Mouse (Mus musculus): ENCODE data around the gene Myadml2.
"Not testable (repeated sequence)": the region's sequence is repeated elsewhere in the genome, so short reads cannot be mapped to it uniquely, and the experiment has no call there.

The Myadml2 gene

DNA sequence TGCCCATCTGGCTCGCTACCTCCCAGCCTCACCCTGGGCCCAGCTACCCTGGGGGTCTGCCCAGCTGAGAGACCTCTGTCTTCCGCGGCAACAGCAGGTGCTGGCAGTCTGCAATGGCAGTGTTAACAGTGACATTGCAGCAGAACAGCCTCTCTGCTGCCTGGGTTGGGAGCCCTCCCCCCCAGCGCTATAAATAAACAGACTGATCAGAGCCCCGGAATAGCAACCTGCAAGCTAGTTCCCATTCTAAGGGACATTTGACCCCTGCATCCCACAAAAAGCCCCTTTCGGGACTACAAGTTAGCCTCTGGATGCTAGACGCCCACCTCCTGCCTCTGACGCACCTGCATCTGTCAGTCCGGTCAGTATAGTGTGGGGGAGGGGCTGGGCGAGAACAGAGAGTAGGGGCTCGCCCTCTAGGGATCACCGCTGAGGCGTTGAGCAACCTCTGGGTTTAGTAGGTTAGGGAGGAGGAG lies at the start of gene Myadml2:
Gene Myadml2 (minus strand): TSS at position 158 of the 476 bp plus-strand sequence.
- DNase-seq (ENCODE audit: low read depth, low spot score), result no peak

DNA sequence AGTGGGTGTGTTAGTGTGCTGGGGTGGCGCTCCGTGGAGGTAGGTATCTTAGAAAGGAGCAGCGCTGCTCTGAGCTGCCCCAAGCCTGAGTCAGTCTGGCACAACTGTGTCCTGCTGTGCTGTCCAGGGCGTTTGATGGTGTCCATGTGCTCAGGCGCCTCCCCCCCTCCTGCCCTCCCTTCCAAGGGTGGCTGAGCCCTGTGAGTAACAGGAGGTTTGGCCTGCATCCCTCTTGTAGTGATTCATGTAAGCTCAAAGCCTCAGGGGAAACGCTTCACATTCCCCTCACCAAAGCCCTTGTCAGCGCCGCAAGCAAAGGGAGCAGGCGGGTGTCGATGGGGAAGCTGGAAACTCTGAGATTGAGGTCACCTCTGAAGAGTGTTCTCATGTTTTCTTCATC lies 49.8 kb upstream of the Myadml2 start:
- no peak for DNase-seq (ENCODE audit: low read depth, low spot score)

DNA sequence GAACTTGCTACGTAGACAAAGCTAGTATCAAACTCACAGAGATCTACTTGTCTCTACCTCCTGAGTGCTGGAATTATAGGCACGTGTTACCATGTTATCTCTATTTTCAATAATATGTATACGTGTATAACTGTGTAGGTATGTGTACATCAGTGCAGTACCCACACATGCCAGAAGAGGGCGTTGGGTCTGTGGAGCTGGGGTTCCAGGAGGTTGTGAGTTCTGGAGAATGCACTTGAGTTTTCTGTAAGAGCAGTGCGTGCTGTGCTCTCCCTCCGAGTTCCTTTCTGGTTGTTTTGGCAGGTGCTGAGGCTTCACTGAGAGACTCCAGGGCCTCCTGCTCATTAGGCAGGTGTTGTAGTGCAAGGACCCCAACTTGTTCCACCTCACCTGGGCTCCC lies 48.6 kb upstream of the Myadml2 start:
- DNase-seq (ENCODE audit: low read depth, low spot score), result no peak

DNA sequence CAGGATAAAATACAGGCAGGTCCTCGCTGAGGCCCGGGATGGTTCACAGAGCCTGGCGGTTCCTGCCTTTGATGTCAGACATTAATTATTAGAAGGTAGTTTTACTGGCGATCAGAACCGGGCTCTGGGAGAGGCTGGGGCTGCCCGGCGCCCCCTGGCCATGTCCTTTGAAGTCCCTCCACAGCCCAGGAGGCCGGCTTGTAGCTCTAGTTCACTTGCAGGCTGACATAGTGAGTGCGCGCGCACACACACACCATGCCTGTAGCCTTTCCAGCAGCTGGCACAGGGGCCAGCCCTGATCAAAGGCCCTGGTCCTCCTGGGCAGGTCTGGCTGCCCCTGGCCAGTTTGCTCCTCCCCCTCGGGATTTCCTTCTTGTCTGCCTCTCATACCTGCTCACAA lies 47.7 kb upstream of the Myadml2 start:
- no peak for DNase-seq (ENCODE audit: low read depth, low spot score)

DNA sequence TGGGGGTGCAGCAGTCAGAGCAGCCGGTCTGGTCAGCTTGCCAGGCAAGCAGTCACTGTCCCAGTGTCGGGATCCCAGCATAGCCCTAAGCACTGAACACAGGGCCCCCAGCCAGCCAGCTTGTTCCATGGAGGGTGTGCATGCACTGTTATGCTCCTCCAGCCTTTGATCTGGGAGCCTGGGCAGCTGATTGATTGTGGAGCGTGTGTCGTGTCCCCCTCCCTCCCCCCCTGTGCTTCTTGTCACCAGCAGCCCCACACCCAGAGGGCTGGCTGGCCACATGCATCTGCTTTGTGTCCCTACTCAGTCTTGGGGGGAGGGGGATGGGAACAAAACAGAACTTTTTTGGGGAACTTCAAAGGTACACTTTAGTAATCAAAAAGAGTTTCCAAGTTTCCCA lies 47.2 kb upstream of the Myadml2 start:
- no peak for DNase-seq (ENCODE audit: low read depth, low spot score)

DNA sequence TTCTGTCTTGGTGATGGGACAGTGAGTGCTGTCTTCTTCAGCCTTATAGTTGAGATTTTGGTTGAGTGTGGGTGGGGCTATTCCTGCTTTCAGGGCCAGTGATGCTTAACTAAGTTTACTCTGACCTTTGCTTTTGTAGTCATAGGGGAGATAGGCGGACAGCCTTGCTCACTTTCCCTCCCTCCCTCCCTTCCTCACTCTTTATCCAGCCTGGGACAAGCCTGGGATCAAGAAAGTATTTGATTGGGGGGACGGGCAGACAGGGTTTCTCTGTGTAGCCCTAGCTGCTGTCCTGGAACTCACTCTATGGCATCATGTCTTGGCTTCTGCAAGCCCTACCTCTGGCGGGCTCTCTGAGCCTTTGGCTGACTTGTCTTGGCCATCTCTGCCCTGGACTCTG lies 45.5 kb upstream of the Myadml2 start:
- DNase-seq (ENCODE audit: low read depth, low spot score), result no peak

DNA sequence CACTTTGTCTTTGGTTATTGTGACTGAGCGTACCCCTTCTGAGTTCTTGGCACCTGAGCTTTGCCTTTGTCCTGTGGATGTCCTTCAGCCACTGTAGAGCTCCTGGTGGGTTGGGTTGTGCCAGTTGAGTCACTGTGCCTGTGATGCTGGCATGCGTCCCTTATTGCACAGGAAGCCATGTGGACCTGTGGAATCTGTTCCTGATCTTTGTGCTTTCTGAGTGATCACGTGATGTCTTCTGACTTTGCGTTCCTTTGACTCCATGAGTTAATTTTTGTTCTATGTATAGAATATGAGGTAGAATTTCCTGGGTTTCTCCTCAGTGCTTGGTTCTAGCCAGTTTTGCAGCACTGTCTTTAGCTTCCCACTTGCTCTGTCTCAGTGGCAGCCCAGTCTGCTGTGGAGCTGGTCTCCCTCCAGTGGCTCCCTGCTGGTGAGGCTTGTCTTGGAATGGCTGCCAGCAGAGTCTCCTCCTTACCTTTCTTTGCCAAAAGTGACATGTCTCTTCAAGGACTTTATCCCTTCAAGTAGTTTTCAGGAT lies 44.6 kb upstream of the Myadml2 start:
- DNase-seq (ENCODE audit: low read depth, low spot score), result no peak

DNA sequence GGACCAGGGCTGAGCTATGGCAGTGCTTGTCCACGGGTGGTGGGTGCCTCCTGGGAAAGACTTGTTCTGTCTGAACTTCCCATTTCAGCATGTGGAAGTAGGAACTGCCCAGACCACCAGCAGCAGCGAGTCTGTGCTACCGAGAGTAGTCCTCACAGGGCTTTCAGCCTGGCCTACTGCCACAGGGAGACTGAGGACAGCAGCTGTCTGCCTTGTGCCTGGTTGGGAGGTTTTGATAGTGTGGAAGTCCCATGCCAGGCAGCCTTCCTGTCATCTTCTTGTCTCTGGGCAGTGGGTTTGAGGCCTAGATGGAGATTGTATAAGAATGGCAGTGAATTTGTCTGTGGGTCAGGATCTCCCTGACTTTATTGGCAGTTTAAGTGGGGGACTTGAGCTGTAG lies 41.4 kb upstream of the Myadml2 start:
- DNase-seq (ENCODE audit: low read depth, low spot score), result no peak

DNA sequence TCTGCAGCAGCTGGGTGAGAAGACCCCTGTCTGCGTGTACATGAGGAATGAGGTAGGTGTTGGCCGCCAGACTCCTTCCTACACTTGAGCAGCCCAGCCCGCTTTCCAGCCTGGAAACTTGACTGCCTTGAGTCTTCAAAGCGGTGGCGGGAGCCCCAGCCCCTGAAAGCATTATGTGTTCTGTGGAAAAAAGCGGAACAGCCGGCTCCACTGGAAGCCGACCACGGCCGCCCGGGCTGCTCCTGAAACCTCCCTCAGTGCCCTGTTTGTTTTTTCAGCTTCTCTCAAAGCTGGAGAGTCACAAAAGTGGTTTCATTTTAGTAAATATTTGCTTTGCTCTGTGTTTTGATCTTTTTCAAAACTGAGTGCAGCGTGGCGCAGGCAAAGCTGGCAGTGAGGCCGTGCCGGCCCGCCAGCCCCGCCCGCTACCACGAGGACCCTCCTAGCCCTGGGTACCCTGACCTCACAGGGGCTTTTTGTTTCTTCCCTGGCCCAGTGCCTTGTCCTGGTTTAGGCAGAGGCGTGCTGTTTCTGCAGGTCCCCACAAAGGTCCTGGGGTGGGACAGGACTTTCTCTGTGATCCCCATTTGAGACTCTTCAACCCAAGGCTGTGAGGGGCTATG lies 38.8 kb upstream of the Myadml2 start:
- DNase-seq (ENCODE audit: low read depth, low spot score), result no peak

DNA sequence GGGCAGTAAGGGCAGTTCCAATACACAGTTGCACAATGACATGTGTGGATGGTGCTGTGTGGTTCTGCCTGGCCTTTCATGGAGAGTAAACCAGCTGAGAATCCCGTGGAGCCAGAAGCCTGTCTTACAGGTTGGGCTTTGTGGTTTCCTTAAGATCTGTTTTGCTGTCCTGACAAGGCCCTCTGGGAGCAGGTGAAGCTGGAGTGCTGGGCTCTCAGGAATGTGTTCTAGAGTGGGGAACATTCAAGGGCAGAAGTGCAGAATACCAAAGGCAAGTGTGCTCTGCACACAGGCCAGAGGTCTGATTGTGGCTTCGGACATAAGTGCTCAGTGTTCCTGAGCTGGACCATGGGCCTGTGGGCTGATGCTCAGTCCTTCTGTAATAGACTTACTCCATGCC lies 36.7 kb upstream of the Myadml2 start:
- DNase-seq (ENCODE audit: low read depth, low spot score), result no peak

DNA sequence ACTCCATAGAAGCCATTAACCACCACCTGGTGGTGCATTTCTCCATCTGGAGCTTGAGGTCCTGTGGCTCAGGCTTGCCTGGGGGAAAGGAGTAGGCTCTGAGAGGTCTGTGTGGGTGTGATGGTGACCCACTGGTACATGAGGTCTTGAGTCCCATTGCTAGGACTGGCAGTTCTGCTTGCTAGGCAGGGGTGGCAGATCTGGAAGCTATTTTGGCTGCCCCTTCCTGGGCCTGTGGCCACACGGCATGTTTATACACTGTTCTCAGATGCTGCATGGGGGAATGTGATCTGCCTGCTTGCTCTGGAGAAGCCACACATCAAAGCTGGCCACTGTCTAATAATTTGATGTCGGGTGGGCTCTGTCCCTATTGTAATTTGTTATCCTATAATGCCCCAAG lies 36.1 kb upstream of the Myadml2 start:
- no peak for DNase-seq (ENCODE audit: low read depth, low spot score)

DNA sequence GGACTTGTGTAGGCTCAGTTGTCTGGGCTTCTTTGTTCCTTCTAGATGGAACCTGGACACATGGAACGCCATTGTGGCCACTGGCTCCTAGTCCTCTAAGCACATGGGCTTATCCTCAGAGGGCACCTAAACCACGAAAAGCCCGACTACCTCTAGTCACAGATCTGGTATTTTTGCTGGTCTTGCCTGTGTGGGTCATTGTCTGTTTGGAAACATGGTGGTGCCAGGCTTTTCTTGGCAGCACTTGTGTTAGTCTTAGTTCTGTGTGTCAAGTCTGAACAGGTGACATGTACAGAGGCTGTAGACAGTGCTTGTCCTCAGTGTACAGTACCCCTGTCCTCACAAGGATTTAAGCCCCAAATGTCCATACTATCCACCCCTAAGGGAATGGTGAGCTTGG lies 35.6 kb upstream of the Myadml2 start:
- DNase-seq (ENCODE audit: low read depth, low spot score), result no peak

DNA sequence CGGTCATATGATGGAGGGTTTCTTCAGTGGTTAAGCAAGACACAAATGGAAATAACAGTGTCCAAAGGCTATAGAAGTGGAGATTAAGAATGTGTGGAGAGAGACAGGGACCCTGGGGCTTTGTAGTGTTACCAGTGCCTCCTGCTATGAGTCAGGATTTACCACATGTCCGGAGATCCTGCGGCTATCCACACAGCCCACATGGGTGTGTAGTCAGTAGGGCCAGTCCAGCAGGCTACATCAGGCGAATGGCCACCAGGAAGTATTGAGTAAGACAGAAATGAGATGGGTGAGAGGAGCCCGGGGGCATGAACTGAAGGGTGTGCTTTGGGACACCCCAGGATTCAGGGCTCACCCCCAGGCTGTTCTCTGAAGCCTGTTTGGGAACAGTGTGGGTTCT lies 34.7 kb upstream of the Myadml2 start:
- DNase-seq (ENCODE audit: low read depth, low spot score), result no peak

DNA sequence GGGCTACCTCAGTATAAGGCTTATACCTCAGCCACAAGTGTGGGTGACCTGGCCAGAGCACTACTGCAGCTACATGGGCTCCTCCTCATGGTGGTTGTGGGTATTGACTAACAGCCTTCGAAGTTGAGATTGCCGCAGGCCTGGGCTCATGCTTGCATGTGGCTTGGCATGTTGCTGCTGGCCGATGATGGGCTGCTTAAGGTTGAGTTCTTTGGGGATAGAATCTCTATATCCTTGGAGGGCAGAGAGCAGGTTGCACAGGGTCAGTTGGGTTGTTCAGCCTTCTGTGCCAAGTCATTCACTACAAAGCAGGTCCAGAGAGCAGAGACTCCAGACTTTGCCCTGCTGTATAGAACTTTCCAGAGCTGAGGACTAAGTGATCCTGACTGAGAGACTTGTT lies 32.0 kb upstream of the Myadml2 start:
- no peak for DNase-seq (ENCODE audit: low read depth, low spot score)

DNA sequence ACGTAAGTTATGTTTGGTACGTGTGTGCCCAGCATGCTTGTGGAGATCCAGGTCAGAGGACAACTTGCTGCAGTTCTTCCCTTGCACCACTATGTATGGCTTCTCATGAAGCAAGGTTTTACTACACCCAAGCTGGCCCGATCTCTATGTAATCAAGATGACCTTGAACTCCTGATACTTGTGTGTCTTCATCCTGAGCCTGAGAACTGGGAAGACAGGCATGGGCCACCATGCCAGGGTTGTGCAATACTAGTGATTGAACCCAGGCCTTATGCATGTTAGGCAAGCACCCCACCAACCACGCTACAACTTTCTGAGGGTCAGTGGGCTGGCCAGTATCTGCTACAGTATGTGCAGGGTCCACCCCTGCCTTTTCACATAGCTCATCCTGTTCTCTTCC lies 29.0 kb upstream of the Myadml2 start:
- no peak for DNase-seq (ENCODE audit: low read depth, low spot score)

DNA sequence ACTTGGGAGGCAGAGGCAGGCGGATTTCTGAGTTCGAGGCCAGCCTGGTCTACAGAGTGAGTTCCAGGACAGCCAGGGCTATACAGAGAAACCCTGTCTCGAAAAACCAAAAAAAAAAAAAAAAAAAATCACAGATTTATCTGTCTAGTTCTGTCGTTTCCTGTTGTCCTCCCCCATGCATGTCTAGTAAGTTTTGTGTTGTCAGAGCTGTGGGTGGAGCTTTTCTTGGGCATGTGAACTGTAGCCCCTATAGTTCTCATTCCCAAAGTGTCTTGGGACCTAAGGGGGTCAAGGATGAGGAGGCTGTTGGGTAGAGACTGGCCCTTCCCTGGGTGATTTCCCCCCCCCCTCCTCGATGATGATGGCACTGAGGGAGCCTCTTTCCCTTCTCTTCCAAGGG lies 27.9 kb upstream of the Myadml2 start:
- DNase-seq (ENCODE audit: low read depth, low spot score), result not testable (repeated sequence)

DNA sequence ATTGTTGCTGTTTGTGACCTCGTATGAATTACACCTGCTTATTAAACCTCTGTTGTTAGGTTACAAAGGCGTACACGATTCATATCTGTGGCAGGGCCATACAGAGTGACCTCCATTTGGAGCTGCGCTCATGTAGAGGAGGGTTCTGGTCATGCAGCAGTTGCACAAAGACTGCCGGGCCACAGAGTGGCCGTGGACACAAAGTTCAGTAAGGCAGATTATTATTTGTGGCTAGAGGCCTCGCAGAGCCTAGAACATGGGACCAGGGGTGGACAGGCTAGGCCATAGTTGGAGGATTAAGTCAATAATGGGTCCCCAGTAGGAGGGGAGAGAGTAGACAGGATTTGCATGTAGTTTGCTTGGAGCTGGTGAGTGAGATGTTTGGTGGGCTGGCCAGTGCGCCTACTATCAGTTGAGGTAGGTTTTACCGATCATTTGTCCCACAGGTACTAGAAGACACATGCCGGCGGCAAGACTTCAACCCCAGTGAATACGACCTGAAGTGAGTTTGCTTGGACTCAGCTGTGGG lies 25.7 kb upstream of the Myadml2 start:
- DNase-seq (ENCODE audit: low read depth, low spot score), result no peak

DNA sequence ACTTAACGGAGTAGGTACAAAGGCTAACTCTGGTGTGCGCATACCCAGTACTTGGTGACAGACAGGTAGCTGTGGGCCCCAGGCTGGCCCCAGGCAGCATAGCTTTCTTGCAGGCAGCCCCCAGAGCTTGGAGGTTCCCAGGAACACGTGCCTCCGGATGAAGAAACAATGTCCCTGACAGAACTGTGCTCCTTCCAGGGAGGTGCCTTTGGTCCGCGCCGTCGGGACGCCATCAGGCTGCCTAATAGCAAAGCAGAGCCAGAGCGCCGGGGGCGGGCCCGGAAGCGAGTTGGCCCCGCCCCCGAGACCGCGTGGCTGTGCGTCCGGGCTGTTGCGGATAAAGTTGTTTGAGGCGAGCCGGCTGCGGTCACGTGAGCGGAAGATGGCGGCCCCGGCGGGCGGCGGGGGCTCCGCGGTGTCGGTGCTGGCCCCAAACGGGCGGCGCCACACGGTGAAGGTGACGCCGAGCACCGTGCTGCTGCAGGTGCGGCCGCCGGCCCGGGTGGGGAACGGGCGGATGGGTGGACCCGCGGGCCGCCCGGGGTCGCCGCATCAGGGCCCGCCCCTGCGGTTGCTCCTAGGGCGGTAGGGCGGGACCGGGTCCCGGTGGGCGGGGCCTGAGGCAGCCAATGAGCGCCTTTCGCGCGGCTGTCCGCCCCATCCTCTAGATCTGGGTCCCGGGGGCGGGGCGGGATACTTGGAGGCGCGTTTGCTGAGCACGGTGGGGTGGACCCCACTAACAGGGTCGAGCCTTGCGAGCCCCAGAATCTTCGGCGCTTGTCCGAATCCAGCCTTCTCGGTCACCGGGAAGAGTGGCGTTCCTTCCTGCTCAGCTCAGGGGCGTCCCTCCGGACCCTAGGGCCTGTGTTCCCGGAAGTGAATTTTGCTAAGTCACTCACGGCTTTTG lies 25.0 kb upstream of the Myadml2 start, which contains the start of gene Aspscr1:
Gene Aspscr1 (plus strand): TSS at position 287 of the 907 bp plus-strand sequence.
- DNase-seq (ENCODE audit: low read depth, low spot score), result peak; percentile 75

DNA sequence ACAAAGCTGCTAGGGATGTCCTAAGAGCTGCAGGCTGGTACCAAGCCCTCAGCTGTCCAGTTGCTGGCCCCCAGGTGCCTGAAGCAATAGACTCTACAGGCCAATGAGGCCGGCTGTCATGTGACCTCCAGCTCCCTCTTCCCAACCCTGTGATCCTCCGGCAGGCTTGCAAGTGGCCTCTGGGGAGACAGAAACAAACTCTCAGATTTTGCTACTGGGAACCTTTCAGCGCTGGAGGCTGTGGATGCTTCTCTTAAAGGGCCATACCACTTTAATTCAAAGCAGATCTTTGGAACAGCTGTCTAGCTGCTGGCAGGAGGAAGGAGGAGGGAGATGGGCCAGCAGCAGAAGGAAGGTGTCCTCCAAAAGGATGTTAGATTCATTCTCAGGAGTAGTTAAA lies 18.7 kb upstream of the Myadml2 start:
- no peak for DNase-seq (ENCODE audit: low read depth, low spot score)

DNA sequence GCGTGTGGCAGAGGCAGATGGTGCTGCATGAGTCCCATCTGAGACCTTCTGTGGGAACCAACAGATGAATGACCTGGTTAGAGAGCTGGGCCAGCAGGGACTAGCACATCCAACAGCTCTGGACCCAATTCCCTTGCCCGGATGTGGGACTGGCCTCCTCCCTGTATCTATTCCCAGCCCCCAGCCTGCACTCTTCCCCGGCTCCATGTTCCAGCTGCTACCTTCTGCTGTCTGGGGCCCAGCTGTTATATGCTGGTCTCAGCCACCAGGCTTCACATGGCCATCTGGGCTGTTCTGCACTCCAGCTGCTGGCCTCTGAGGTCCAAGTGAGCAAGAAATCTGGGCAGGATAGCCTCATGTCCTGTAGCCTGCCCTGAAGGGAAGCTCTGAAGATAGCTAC lies 17.4 kb upstream of the Myadml2 start:
- DNase-seq (ENCODE audit: low read depth, low spot score), result peak; percentile 11

DNA sequence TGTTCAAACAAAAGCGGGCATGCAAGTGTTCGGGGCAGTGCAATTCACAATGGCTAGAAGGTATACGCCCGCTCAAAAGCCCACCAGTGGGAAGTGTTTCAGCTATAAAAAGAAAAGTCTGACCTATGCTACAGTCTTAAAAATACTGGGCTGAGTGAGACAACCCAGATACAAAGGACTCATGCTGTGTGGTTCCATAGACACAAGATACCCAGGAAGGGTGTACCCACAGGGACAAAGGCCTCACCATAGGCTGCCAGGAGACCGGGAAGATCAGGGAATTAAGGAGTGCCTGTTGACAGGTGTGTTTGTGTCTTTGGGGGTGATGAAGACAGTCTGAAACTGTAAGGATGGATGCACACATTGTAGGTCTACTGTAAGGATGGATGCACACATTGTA lies 15.8 kb upstream of the Myadml2 start:
- DNase-seq (ENCODE audit: low read depth, low spot score), result no peak

DNA sequence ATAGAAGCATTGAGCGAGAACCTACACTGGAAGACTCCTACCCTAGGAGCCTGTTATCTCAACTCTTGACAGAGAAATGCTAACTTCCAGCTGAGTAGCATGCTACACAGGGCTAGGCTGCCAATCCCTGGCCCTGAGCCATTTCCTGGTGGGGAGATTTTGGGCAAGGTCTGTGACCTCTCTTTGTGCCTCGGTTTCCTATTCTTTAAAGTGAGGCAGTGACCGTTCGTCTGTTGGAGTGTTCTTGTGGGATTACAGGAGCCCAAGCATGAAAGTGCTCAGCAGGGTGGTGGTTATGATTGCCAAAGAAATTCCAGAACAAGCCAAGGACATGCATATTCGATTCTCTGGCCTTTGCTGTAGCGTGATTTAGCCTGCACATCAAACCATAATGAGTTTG lies 14.8 kb upstream of the Myadml2 start:
- no peak for DNase-seq (ENCODE audit: low read depth, low spot score)

DNA sequence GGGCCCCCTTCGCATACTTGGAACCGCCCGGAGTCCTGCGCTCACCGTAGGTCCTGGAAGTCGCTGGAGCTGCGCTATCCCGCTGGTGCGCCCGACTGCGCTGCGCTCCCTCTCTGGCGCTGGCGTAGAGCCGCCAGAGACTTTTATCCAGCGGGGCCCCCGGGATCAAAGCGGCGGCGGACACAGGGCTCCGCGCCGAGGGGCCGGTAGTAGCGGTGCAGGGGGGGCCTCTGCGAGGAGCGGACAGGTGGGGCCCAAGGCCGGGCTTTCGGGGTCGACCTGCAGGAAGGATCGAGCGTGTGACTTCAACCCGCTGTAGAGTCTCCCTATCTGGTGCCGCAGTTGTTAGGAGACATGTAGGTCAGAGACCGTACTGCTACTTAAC lies 13.1 kb upstream of the Myadml2 start, which contains the start of gene Notum:
Gene Notum (minus strand): TSS at position 100 of the 385 bp plus-strand sequence.
- DNase-seq (ENCODE audit: low read depth, low spot score), result no peak

Data from retina, adult 2 months (tissue).